Mouse (Mus musculus): Measurements from ENCODE around the gene Pkdrej.

The Pkdrej gene

DNA sequence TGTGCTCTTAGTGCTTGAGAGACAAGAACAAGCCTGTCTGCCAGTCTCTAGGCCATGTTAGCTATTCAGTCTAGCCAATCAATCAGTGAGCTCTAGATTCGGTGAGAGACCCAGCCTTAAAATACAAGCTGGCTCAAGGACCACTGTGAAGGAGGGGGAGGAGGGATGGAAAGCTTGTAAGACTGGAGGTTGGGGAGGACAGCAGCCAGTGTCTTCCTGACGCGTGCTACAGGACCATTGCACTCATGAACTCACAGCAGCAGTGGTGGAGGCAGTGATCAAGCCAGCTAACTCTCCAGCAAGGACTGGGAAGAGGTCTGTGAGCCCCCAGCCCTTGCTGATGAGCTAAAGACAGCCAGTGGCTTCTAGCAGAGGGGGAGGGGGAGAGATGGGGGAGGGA lies 56.5 kb downstream of the Pkdrej start:
- no peak for DNase-seq

Data from cerebellum, postnatal 14 days (tissue).